9 mouse cellular contexts compared by ENCODE assay signal in the genomic region with DNA sequence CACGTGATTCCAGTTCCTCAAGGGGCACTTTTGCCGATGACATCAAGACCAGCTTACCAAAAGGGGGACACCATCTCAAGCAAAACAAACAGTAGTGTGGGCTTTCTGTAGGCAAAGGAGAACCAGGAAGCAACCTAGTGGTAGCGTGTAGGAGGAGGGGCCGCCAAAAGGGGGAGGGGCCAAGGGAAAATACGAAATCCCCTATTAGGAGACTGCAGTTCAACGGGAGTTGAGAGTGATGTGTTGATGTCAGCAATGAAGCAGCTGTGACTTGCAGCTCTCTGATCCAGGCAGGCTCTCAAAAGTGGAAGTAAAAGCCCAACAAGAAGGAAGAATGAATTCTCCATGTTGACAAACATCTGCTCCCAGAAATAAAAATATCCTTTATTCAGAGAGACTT. TPM values are rescaled to one million over a fixed set of nuclear protein-coding genes. Genes with fewer than 3 reads are reported as not detected.
DNase-seq lines count a peak whose midpoint lies in the region; ATAC-seq and TF ChIP-seq lines count a peak whose summit lies in the region.
"Had no signal": no experiment of that assay in that cellular context is flagged by ENCODE, and none has a peak within 500 bp of the region (broad histone marks: within the 10 kb centered on the region; RNA-seq: fewer than 3 reads in every experiment).

No protein-coding gene starts in this region.

- DNase-seq in kidney, adult 2 months, result peak; percentile 35
- DNase-seq in kidney, adult 8-10 months, result no peak
- DNase-seq in heart, adult 18-20 months, result peak; percentile 43 to 67
- peak; percentile 83 for DNase-seq in liver
- DNase-seq in natural killer cell, adult 2 months (ENCODE audit: low spot score in 2 of 2), result peak; percentile 72 to 89
- DNase-seq in hindbrain, postnatal 0 days (ENCODE audit: low spot score), result no peak
- no peak for DNase-seq in urinary bladder, adult 2 months (ENCODE audit: low spot score)
- DNase-seq in ovary, postnatal 36 days (ENCODE audit: low spot score), result no peak

- TF ChIP-seq POLR2A in kidney, adult 2 months (IDR thresholded peaks at IDR 0.05; ENCODE audit: low read depth, low read length), result no peak

- no peak overlapping the region for H3K9ac ChIP-seq in hindbrain, postnatal 0 days (replicated peaks; ENCODE audit: low read length)

- H3K4me1 ChIP-seq in kidney, adult 2 months (ENCODE audit: control insufficient read depth, insufficient read depth, low read length), result no peaks in the 10 kb centered on the region
- no peaks in the 10 kb centered on the region for H3K4me1 ChIP-seq in hindbrain, postnatal 0 days (ENCODE audit: insufficient read depth, low read length)

- no peaks in the 10 kb centered on the region for H3K9me3 ChIP-seq in hindbrain, postnatal 0 days (ENCODE audit: low read length)

- H3K27me3 ChIP-seq in kidney, adult 2 months (replicated peaks; ENCODE audit: control insufficient read depth, insufficient read depth, low read length), result no peaks in the 10 kb centered on the region
- no peaks in the 10 kb centered on the region for H3K27me3 ChIP-seq in hindbrain, postnatal 0 days (ENCODE audit: insufficient read depth, low read length)

- H3K27ac ChIP-seq in kidney, adult 2 months (ENCODE audit: insufficient read depth, low read depth, low read length), result no peak overlapping the region
- no peak overlapping the region for H3K27ac ChIP-seq in hindbrain, postnatal 0 days

- no peak for TF ChIP-seq CTCF in kidney, adult 2 months (conservative IDR thresholded peaks at IDR 0.05; ENCODE audit: insufficient read depth, insufficient read length, low read depth, low read length)
- TF ChIP-seq CTCF in hindbrain, postnatal 0 days (IDR thresholded peaks at IDR 0.05; ENCODE audit: low read depth), result no peak

- H3K4me2 ChIP-seq in hindbrain, postnatal 0 days (ENCODE audit: low read depth, low read length), result no peak overlapping the region

- H3K4me3 ChIP-seq in kidney, adult 2 months (ENCODE audit: insufficient read depth, low read depth, low read length), result no peak overlapping the region
- no peak overlapping the region for H3K4me3 ChIP-seq in hindbrain, postnatal 0 days (ENCODE audit: low read length)

- 36% methylated on average over 6 of the region's 6 CpGs for WGBS in kidney, adult 2 months
- WGBS in hindbrain, postnatal 0 days, result 47% methylated on average over 6 of the region's 6 CpGs

- ATAC-seq in hindbrain, postnatal 0 days, result no peak

- no peaks in the 10 kb centered on the region for H3K36me3 ChIP-seq in kidney, adult 2 months (ENCODE audit: control insufficient read depth, insufficient read depth, low read length)
- H3K36me3 ChIP-seq in hindbrain, postnatal 0 days (ENCODE audit: insufficient read depth, low read length), result no peaks in the 10 kb centered on the region
- H3K36me3 ChIP-seq: G1E had no signal

RNA-seq across cellular contexts. Expression of a gene that starts 17.7 kb away (rescaled TPM):
- polyA plus RNA-seq in kidney, adult 2 months (2012; rRNA removed), result 0.20 and 4.0 TPM in 2 replicates
- total RNA-seq in heart, adult 18-20 months (2021), result 1 to 10 TPM in 1 of 2 experiments, under 1 TPM in 1; 0.37 to 2.8 TPM
- total RNA-seq in hindbrain, postnatal 0 days (2014; rRNA removed), result not detected in 2 replicates
- polyA plus RNA-seq in hindbrain, postnatal 0 days (2015; fragmentation: Nextera tagmentation; extraction: Ambion mirVana), result not detected in 2 replicates
- 0.11 and 0.16 TPM in 2 replicates for polyA plus RNA-seq in urinary bladder, adult 2 months (2012; rRNA removed)
- polyA plus RNA-seq: G1E had no signal

RNA-seq across cellular contexts. Expression of a gene that starts 25.3 kb away (rescaled TPM):
- 18.1 and 20.8 TPM in 2 replicates for polyA plus RNA-seq in kidney, adult 2 months (2012; rRNA removed)
- 10 to 100 TPM; 89.2 to 90.7 TPM for total RNA-seq in heart, adult 18-20 months (2021)
- total RNA-seq in hindbrain, postnatal 0 days (2014; rRNA removed), result 52.9 and 56.2 TPM in 2 replicates
- polyA plus RNA-seq in hindbrain, postnatal 0 days (2015; fragmentation: Nextera tagmentation; extraction: Ambion mirVana), result 22.3 and 22.7 TPM in 2 replicates
- polyA plus RNA-seq in urinary bladder, adult 2 months (2012; rRNA removed), result 28.2 and 47.5 TPM in 2 replicates

Comparison
In these comparisons a context has a peak if more than half of its experiments do, and no peak if none do; other contexts are left out.
1. DNase-seq: peak in kidney, adult 2 months (single experiment), heart, adult 18-20 months (2 of 2), liver (single experiment) and natural killer cell, adult 2 months (2 of 2); none in kidney, adult 8-10 months (0 of 2), hindbrain, postnatal 0 days (single experiment), urinary bladder, adult 2 months (single experiment) and ovary, postnatal 36 days (single experiment).